In the genomic region with DNA sequence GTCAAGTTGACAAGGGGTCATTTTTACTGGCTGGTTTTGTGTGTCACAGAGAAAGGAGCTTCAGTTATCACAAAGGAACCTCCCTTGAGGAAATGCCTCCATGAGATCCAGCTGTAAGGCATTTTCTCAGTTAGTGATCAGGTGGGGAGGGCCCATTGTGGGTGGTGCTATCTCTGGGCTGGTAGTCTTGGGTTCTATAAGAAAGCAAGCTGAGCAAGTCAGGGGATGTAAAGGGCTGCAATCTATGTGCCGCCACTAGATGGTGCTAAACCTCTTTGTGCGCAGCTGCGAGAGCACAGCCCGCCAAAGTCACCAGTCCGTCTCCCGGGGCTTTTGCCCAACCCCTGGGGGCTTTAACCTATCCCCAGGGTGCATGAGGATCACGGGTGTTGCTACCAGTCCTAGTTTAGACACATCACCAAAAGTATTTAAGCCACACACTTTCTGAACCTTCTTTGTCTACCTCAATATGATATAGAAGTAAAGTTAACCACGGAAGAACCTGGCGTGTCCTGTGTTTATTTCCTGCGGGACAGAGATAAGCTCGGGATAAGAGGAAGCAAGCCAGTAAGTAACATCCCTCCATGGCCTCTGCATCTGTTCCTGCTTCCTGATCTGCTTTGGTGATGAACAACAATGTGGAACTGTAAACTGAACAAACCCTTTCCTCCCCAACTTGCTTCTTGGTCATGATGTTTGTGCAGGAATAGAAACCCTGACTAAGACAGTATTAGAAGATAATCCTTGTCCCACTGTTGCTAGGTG, we compare ENCODE assay signal across 1 mouse cellular context.
A peak's percentile ranks its signal among the peaks of the same experiment; 100 is the strongest.
TF ChIP-seq lines count a peak whose summit lies in the region.

No protein-coding gene starts in this region.

TF ChIP-seq in MEL, 35 proteins besides CTCF, POLR2A, EP300 and RAD21 (continued from another document):
- peak; percentile 28 for TF ChIP-seq TAL1 (IDR thresholded peaks at IDR 0.05; ENCODE audit: low read length)
- TF ChIP-seq GATA1 (IDR thresholded peaks at IDR 0.05; ENCODE audit: low read depth, low read length): peak; percentile 68; the same call in 1 of the 2 replicates
- TF ChIP-seq NELFE (IDR thresholded peaks at IDR 0.05; ENCODE audit: low read depth, low read length): peak; percentile 16; the same call in 1 of the 2 replicates
